Mouse (Mus musculus) frontal cortex, adult (tissue): Measurements from ENCODE around the gene Spop.

Source experiments
- ATAC-seq: cut with Nextera tagmentation; 2 replicates; pipeline ENCODE4 v1.9.2; 2017; ENCODE audit warnings: mild to moderate bottlenecking, moderate library complexity, mixed read lengths; ENCODE audit not compliant: low TSS enrichment

Gene Spop

GRCm38 (mm10) chr11:95413641-95414535 is at the start of gene Spop:
TSS of gene Spop (plus strand) at chr11:95414080.
- ATAC-seq = peak; percentile 82

- no peak for ATAC-seq
These were observed 49.5 kb upstream of the Spop start for GRCm38 (mm10) chr11:95364388-95364787.

- peak; percentile 53 for ATAC-seq
These were observed 48.3 kb upstream of the Spop start for GRCm38 (mm10) chr11:95365596-95365995.

- 0 out of 2 replicates have a peak, but pooled peaks have one; percentile 25 for ATAC-seq
These were observed 47.5 kb upstream of the Spop start for GRCm38 (mm10) chr11:95366280-95366897.

GRCm38 (mm10) chr11:95367011-95367735 is 46.7 kb upstream of the Spop start:
- no peak for ATAC-seq

DNA sequence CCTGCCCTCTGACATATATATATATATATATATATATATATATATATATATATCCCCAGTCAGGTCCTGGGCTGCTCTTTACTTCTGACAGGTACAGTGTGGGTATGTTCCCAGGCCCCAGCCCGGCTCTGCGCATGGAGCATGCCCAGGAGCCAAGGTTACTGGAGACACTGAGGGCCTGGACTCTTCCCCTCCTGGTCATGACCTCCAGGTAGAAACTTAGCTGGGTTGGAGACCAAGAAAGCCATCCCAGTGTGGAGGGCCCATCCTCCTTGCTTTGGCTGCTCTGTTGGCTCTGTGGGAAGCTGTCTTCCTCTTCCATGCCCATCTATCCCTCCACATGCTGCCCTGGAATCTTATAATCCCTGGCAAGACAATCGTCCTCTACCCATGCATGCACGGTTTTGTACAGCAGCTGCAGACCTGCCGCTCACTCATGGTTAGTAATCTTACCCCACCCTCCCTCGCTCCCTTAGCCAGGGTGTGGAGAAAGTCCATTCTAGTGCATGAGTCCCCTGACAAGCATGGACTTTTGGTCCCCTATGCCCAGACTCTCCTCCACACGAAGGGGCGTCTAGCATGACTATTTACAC is 45.6 kb upstream of the Spop start:
- ATAC-seq = no peak

GRCm38 (mm10) chr11:95368871-95369270 is 45.0 kb upstream of the Spop start:
- ATAC-seq = no peak

DNA sequence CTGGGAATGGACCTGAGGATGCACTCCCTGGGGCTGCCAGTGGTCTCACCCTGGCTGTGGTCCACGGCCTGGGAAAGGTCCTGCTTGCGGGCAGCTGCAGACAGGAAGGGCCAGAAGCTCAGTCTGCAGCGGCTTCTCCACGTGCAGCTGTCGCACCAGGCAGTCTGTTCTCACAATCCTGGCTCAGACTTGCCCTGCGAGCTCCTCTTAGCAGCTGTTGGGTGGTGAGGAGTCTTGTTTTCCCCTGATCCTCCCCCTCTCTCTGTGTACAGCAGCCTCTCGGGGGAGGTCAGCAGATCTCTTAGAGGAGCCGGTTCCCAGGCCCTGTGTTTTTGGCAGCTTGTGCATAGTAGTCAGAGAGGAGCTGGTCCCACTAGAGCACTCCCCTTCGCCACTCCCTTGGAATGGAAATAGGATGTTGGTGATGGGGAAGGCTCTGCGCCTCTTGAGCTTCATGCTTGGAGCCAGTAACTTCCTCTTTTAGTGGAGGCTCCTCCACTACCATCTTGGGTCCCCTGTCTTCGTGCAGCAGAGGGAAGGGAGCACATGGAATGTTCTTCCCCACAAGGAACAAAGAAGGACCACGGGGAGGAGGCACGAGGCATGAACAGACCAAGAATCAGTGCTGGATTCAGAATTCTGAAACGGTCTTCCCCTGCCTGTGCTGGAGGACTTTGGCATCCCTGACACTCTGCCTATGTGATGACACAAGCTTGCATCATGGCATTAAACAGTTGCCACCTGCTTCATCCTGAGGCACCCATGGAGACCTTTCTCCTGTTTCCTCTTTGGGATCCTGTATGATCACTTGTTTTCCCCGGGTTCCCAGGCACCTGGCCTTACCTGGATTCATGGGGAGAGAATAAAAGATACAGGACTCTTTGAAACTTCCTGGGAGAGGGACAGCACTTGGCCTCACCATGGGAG is 43.7 kb upstream of the Spop start:
- peak; percentile 72 for ATAC-seq

- no peak for ATAC-seq
These were observed 42.7 kb upstream of the Spop start for GRCm38 (mm10) chr11:95371182-95371581.

DNA sequence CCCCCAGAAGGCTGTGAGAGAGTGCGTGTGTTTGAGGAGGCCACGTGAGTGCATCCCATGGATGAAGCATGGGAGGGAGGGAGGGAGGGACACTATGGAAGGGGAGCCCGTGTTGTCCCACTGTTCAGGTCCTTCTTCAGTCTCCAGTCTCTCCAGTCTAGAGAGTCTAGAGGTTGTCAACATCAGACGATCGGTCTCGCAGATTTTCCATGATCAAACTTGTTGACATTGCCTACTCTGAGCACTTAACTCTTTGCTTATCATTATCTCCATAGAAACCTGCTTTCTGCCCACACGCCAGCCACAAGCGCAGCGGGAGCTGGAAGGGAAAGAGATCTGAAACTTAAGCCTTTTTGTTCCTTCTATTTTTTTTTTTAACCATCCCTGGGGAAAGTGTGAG is 35.0 kb upstream of the Spop start:
- 0 out of 2 replicates have a peak, but pooled peaks have one; percentile 36 for ATAC-seq

- no peak for ATAC-seq
These were observed 34.3 kb upstream of the Spop start for GRCm38 (mm10) chr11:95379552-95379951.

DNA sequence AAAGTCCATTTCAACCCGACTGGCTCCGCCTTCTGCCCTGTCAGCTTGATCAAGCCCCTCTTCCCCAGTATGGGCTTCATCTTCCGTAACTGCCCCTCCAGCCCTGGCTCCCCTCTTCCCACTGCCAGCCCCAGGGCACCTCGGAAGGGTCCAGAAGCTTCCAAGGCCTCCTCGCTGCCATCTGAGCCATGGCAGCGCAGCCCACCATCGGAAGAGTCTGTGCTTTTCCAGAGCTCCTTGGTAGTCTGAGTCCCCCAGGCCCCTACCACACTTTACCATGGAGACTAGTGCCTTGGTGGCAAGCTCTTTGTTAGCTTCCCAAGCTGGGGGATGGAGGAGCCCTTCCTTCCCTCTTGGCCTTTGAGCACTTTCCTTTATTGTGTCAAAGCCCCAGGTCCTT is 33.2 kb upstream of the Spop start:
- no peak for ATAC-seq

- no peak for ATAC-seq
These were observed 32.7 kb upstream of the Spop start for GRCm38 (mm10) chr11:95381146-95381545.

DNA sequence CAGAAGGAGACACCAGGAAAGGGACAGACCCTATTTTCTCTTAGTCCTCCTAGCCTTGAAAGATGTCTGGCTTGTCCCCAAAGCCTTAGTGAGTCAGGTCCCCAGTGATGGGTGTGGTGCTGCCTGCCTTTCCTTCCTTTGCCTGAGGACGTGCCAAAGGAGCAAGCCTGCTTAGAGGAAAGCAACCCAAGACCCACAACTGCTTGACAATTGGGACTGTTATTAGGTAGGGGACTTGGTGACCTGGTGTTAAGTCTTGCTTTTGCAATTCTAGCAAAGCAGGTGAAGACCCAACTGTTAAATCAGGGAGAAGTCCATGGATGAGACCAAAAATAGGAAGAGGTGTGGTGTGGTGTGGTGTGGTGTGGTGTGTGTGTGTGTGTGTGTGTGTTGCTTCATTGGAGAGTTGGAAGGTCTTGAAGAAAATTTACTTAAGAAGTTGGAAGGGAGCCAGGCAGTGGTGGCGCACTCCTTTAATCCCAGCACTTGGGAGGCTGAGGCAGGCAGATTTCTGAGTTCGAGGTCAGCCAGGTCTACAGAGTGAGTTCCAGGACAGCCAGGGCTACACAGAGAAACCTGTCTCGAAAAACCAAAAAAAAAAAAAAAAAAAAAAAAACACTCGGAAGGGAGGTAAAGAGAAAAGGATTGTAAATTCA is 30.4 kb upstream of the Spop start:
- no peak for ATAC-seq

GRCm38 (mm10) chr11:95384004-95384318 is 29.9 kb upstream of the Spop start:
- no peak for ATAC-seq

GRCm38 (mm10) chr11:95384319-95384972 is 29.4 kb upstream of the Spop start, which contains the start of gene Slc35b1:
TSS of gene Slc35b1 (plus strand) at chr11:95384692.
- peak; percentile 90 for ATAC-seq

GRCm38 (mm10) chr11:95384973-95385320 is 28.9 kb upstream of the Spop start:
- ATAC-seq = peak; percentile 13; the same call in 1 of the 2 replicates

DNA sequence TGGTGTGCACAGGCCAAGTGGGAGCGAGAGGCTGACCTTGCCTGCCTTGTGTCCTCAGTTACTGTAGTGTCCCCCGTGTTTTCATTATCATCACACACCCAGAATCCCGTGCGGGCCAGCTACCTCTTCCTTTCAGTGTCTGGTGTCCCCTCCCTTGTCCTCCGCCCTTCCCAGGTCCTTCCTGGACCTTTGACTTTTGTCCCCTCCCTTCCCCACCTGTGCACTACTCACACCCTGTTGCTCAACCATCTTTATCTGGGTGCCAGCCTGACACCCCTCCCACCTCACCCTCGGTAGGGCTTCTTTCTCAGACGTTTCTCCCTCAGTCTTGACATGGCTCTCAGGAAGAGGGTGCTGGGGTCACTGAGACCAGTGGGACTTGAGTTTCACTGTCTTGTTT is 26.5 kb upstream of the Spop start:
- no peak for ATAC-seq

GRCm38 (mm10) chr11:95389006-95389405 is 24.9 kb upstream of the Spop start:
- no peak for ATAC-seq

DNA sequence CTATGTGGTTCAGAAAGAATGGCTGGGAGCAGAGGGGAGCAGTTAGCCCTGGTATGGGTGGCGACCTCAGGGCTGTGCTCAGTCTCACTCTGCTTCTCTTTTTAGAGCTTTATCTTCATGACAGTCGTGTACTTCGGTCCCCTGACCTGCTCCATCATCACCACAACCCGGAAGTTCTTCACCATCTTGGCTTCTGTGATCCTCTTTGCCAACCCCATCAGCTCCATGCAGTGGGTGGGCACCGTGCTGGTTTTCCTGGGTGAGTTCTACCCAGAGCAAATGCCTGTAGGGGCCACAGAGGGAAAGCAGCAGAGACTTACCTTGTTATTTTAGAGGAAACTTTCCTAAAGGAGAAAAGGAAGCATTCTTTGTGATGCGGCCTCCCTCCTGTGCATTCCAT is 23.5 kb upstream of the Spop start:
- no peak for ATAC-seq
